Mouse (Mus musculus): ENCODE measurements around the gene Ptprd. TPM values are rescaled to one million over a fixed set of nuclear protein-coding genes. Genes with fewer than 3 reads are reported as not detected.

The Ptprd gene
- polyA plus RNA-seq (2012; rRNA removed) = 102 and 104 TPM in 2 replicates

DNA sequence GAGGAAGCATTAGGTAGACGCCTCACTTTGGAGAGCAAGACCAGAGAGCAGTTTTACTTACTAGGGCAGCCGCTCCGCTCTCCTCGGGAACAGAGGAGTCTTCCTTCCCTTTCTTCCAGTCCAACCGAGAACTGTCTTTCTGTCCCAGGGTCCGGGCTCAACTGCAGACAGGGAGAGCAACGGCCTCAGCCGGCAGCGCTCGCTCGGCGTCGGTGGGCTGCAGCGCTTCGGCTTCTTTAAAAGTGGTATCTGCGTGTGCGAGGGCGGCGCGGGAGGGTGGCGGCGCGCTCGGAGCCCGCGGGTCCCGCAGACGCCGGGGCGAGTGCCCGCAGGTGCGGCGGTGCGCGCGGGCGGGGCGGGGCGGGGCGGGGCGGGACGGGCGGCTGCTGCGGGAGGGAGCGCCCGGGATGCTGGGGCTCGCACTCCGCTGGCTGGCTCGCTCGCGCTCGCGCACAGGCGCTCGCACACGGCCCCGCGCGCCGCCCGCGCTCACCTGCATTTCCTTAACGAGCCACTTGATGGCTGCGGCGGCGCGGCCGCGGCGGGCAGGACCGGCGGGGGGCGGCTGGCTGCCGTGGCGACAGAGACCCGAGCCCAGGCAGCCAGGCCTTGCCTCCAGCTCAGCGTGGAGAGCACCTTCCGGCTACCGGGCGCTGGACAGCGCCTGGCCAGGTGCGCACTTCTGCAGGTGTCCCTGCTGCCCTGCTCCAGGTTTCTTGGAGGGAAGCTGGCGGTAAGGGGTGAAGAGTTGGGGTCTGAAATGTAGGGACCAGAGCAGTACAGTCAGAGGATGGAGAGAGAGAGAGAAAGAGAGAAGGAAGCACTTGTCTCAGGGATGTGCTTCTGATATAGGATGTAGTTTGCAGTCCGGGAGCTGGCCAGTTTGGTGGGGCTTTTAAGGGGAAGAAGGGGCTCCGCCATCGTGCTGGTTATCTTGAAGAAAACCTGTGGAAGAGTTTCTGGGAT lies at the start of gene Ptprd:
Gene Ptprd (minus strand): TSS at position 433 of the 966 bp plus-strand sequence.
- peak in 1 of 2 experiments; percentile 73 for DNase-seq (ENCODE audit: extremely low spot score in 1 of 2, low spot score in 1 of 2)

DNA sequence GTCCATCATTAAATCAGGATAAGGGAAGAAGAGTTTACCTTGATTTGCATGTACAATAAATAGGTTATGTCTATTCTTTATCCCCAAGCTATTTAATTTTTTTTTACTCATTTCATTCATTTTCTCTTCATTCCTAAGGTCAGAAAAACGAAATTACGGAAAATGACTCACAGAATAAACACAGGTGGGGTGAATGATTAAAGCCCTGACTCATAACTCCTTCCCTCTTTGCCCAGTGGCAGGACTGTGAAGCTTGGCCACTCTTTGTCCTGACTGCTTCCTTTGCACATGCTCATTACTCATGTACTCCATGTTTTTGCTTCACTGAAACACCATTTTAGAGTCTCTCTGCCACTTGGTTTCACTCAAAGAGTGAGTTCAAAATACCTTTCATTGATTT lies 24.1 kb upstream of the Ptprd start:
- no peak for DNase-seq (ENCODE audit: extremely low spot score in 1 of 2, low spot score in 1 of 2)

DNA sequence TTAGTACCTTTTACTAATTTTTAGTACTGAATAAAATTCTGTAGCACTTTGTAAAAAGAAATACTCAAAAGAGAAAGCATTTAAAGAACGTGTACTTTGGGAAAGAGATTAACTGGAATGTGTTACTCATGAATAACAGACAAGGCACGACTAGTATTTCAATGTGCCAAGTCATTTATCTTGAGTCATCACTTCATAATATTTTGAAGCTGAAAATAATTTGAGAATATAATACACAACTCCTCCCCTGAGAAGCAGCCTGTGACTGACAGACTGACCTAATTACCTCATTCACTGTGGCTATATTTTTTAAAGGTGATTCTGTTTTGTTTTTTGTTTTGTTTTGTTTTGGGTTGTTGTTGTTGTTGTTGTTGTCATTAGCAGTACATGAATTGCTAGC lies 23.6 kb upstream of the Ptprd start:
- no peak for DNase-seq (ENCODE audit: extremely low spot score in 1 of 2, low spot score in 1 of 2)

DNA sequence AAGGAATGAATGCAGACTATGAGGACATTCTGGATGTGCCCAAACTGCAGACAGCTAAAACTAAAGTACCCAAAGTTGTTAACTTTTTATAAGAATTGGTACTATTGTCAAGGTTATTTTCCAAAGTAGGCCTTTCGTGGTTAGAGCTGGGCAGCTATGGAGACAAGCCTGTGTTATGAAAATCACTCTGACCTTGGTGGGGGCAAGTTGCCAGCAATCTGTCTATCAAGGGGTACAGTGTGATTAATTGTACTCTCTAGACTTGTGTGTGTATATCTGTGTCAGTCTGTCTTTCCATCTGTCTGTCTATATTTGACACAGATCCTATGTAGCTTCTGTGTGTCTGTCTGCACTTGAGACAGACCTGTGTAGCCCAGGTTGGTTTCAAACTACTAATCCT lies 22.9 kb upstream of the Ptprd start:
- no peak for DNase-seq (ENCODE audit: extremely low spot score in 1 of 2, low spot score in 1 of 2)

DNA sequence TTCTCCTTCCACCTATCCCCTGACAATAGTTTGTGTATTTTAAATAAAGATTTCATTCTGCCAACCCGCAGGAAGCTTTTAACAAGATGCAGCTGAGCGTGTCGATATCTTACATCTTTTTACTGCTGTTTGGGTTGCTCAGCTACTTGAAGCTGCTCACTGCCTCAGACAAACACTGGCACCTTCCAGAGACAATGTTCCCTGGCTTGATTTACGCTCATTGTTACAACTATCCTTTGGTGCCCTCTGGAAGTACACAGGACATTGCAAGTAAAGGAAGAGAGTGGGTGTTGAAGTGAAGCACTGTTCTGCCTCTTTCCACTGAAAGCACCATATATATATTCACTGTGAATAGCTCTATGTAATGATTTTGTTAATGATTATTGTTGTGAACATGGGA lies 2.2 kb upstream of the Ptprd start:
- peak in 1 of 2 experiments; percentile 38 for DNase-seq (ENCODE audit: extremely low spot score in 1 of 2, low spot score in 1 of 2)

DNA sequence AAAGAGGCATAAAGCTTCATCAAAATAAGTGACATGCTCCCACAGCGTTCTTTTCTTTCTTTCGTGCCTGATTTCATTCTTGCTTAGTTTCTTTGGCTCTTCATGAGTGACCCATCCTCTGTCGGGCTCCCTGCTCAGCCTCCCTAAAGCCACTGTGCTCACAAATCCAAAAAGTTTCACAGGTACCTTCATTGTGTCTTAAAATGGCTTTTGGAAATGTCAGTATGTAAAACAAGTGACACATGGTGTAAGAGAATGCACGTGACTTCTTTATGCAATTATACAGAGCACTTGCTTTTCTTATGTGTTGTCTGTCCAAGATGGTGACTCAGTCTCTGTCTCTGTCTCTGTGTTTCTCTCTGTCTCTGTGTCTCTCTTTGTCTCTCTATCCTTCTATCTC lies 1.2 kb upstream of the Ptprd start:
- DNase-seq (ENCODE audit: extremely low spot score in 1 of 2, low spot score in 1 of 2) = peak in 1 of 2 experiments; percentile 34

DNA sequence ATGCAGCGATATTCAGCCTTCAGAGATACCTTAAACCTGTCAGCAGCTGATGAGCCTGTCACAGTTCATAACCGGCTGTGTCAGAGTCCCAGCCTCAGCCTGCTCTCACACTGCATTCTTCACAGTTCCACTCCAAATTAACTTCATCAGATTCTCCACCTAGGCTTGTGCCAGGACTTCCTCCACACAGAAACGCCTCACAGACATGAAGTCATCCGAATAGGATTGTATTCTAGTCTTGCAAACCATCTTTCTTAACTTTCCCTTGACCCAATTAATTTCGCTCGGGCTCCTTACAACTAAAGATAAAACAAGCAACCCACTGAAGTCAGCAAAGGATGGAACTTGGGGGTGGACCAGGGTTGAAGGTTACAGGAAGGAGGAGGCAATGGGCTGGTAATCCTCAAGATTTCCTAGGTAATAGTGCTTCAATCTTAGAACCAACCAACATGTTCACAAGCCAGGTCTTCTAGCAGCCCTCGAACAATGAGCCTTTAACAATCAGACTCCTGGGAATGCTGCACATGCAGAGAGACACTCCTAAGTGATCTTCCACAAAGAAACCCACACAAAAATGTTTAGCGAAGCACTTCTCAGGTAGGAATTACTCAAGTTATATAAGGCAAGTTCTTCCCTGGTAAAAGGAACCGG lies 758 bp downstream of the Ptprd start:
- DNase-seq (ENCODE audit: extremely low spot score in 1 of 2, low spot score in 1 of 2) = peak; percentile 22 to 55

DNA sequence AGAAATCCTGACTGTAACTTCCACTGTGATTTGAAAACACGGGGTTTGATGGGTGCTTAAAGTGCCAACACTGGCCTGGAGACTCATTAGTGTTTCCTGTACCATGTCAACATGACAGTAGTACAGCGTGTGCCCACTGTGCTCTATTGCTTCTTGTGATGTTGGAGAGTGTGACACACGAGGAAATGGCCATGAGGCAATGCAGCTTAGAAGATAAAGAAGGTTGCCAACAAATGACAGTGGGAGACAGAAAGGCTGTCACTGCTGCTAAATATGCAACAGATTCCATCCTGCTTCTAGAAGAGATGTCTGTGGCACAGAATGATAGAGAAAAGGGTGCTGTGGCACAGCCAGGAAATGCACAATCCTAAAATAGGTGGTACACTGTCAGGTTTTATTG lies 6.7 kb downstream of the Ptprd start:
- DNase-seq (ENCODE audit: extremely low spot score in 1 of 2, low spot score in 1 of 2) = no peak

DNA sequence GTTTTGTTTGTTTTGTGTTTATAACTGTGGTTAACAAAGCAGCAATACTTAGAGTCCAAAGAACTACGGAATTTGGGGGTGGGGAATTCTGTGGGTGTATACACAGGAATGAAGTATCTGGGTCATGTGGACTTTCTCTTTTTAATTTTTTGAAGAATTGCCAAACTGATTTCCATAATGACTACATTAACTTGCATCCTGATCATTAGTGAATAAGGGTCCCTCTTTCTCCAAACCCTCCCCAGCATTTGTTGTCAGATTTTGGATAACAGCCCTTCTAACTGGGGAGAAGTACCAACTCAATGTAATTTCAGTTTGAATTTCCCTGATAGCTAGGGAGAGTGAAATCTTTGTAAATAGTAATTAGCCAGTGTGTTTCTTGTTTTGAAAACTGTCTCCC lies 43.3 kb downstream of the Ptprd start:
- no peak for DNase-seq (ENCODE audit: extremely low spot score in 1 of 2, low spot score in 1 of 2)

DNA sequence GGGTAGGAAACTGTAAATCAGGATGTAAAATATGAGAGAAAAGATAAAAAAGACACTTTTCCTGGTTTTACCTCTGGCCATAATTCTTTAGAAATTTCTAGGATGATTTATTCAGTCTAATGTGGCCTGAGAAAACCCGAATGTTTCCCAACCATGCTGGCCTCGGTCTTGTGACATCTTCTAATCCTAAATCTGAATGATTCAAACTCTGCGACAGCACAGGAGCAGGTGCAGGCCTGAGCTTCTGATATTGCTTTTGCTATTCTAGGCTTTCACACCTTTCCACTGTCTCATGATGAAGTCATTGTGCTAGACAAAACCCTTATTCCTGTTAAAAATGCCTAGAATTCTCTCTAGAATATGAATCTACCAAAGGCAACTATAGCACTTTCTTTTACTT lies 51.3 kb downstream of the Ptprd start:
- peak in 1 of 2 experiments; percentile 28 for DNase-seq (ENCODE audit: extremely low spot score in 1 of 2, low spot score in 1 of 2)

DNA sequence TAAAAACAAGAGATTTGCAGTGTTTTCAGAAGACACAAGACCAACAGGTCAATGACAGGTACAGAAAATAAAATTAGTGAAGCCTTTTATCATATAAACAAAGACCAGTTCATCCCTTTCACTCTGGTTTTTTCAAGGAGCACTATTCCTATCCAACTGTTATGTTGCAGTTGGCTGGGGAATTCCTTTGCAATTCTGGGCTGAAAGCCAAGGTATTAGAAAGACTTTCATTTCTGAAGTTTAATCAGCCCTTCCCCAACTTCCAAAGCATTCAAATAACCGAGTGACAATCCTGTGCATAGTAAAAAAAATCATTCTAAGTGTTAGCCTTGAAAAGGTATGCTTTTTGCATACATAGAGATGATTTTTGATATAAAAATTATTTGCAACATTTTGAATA lies 61.2 kb downstream of the Ptprd start:
- peak in 1 of 2 experiments; percentile 19 for DNase-seq (ENCODE audit: extremely low spot score in 1 of 2, low spot score in 1 of 2)

DNA sequence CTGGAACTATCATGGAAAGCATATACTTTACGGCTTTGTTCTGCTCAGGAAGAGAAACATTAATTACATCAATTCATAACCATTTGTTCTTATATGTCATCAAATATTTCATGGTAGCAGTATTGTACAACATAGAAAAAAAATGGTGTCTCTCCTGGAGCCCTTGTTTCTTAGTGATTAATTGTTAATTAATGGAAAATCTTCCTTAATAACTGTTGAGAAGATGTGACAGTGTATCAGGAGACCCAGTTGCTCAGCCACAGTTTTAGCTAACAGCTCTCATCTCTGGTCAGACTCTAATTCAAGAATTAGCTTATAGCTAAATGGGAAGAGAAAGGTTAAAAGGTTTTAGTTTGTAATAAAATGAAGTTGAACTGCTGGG lies 69.0 kb downstream of the Ptprd start:
- DNase-seq (ENCODE audit: extremely low spot score in 1 of 2, low spot score in 1 of 2) = no peak

DNA sequence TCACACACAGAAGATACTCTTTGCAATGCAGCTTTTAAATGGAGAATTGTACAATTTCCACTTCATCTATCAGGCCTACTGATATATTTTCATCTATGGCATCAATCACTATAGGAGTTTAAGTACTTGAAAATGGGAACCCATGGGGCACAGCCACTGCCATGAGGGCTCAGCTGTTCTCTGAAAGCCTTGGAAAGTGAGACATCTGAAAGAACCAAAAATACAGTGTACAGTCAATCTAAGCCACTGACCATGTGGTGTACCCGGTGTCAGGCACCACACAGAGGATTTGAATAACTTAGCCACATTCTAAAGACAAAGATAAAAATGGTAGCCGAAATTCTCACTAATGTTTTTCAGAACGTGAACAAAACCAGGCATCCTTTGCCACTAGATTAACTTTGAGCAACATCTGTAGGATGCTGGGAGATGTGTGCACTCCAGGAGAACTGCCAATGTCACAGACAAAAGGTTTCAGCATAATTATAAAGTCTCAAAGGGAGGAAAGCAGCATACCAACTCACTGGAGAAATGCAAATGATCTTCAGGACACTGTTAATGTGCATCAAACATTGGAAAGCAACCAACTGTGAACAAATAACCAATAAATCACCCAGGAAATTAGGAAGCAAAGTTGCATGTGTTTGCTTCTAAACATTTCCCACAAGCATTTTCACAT lies 69.5 kb downstream of the Ptprd start:
- no peak for DNase-seq (ENCODE audit: extremely low spot score in 1 of 2, low spot score in 1 of 2)

DNA sequence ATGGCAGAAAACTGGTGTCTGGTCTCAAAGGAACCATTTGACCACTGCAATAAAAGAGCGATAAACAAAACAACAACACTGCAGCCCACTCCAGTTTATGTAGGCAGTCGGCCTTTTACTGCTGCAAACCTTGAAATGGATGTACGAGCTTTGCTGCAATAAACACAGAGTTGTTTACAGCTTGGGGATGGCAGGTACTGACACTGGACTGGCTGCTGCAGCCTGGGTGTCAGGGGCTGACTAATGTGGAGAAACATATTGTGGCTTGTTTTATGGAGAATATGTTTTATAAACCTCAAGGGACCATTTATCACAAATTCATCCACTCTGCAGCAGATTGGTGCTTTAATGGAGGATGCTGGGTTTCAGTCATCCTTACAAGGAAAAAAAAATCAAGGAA lies 100.9 kb downstream of the Ptprd start:
- DNase-seq (ENCODE audit: extremely low spot score in 1 of 2, low spot score in 1 of 2) = no peak

DNA sequence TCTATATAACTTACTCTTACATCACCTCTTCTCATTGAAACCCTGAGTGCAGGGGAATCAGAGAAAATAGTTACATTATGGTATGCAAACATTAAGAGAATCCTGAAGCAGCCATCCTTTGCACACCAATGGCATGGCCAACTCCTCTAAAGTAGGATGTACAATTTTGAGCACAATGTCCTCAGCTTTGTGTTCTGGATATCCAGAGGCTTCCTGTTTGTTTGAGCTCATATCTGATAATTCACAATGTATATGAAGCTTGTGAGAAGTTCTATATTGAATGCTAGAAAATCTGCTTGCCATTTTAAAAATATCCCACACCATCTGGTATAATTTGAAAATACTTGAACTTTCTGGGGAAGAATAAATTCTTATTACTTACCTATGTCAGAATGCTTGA lies 114.2 kb downstream of the Ptprd start:
- DNase-seq (ENCODE audit: extremely low spot score in 1 of 2, low spot score in 1 of 2) = peak in 1 of 2 experiments; percentile 34

DNA sequence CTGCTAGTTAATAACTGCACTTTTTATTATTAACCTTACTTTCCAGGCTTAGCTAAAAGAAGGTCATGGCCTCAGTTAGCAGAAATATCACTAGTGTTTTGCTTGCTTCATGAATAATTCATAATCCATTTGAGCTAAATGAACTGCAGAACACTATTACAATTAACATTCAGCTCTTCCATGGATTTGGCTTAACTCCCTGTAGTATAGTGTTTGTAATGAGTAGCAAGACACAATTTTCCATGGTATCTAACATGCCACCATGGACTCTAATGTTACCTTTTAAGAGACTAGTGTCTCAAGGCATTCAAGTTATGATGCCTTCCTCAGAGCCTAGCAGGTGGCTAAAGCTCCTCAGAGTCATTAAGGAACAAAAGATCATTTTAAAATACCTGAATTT lies 129.0 kb downstream of the Ptprd start:
- DNase-seq (ENCODE audit: extremely low spot score in 1 of 2, low spot score in 1 of 2) = no peak

DNA sequence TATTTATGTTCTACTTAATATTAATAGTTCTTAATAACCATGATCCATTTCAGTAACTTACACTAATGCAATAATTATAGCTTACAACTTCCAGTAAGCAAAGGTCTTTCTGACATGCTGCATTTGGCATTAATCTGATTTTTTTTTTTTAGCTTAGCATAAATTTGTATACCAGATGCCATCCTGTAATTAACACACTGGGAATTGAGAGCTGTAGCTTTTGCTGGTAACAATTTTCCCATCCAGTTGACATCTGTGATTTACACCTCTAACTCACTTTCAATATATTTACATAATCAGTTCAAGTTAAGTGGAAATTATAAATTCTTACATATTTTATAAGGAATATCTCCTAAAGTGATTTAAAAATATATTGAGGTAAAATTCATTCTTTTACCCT lies 134.3 kb downstream of the Ptprd start:
- no peak for DNase-seq (ENCODE audit: extremely low spot score in 1 of 2, low spot score in 1 of 2)

DNA sequence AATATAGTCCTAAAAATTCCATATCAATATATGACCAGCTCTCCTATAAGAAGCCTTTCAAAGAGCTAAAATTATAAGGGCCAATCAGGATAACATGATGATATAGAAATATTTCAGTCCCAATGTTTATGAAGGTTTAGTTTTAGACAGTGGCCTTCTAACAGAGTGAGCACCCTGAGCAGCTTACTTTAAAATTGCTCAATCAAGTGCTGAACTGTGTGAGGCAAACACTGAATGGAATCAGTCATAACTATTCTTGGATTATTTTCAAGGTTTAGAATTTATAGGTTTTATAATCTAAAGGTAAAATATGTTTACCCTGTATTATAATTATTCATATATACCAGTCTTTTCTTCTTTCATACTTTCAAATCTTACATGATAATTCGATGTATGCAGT lies 134.7 kb downstream of the Ptprd start:
- DNase-seq (ENCODE audit: extremely low spot score in 1 of 2, low spot score in 1 of 2) = no peak

DNA sequence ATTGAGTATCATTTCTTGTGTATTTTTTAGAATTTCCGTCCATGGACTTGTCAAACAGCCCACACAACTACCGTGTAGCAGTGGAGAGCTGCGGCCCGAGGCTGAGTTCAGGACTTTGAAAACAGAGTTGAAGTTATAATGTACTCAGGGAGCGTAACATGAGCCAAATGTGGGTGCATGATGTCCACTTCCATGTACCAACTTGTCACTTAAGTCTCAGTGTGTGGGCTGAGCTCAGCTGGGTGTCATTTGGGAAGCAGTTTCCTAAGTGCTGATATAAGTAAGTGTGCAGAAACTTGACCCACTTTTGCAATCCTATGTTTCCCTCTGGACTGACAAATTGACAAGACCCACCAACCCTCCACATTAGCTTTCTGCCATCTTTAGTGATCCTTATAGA lies 173.4 kb downstream of the Ptprd start:
- DNase-seq (ENCODE audit: extremely low spot score in 1 of 2, low spot score in 1 of 2) = peak in 1 of 2 experiments; percentile 15

DNA sequence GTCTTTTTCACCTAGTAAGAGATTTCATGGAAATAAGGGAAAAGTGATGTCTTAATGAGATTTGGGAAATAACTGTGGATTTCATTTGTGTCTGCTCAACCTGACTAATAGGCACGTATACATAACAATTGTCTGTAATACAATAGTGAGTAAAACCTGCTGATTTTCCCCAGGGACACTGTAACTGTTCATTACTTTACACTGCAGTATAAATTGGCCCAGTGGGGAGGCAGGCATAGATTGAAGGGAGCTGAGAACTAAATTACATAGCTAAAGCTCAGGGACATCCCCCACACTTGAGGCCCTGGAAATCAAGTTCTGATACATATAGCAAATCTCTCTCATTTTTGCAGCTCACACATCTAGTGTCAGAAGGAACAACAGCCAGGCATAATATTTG lies 209.7 kb downstream of the Ptprd start:
- no peak for DNase-seq (ENCODE audit: extremely low spot score in 1 of 2, low spot score in 1 of 2)

DNA sequence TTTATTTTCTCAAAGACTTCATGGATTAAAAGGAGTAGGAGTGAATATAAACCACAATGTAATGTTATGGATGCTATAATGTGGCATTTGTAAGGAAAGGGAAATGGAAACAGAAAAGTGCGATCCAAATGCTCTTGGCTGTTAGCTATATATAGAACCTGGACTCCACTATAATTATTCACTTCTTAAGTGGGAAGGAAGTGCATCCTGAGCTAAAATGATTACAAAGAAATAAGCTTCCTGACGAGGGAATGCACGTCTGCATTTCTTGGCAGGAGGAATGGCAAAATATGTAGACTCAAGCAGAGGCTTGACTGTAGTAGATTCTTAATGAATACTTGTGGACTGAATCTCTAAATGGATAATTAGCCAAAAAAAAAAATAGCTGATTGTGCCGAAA lies 219.1 kb downstream of the Ptprd start:
- DNase-seq (ENCODE audit: extremely low spot score in 1 of 2, low spot score in 1 of 2) = peak in 1 of 2 experiments; percentile 31

All from frontal cortex, adult 2 months (tissue).